Mouse (Mus musculus): ENCODE results near the gene Chd8. TPM values are rescaled to one million over a fixed set of nuclear protein-coding genes. Genes with fewer than 3 reads are reported as not detected.

The Chd8 gene
- polyA plus RNA-seq, 1 experiment from 2014 or later = 33.8 TPM

GRCm38 (mm10) chr14:52189519-52189918 lies 68.1 kb downstream of the Chd8 start:
- H3K9ac ChIP-seq (ENCODE audit: low read length) = no peak overlapping the region
- H3K27me3 ChIP-seq (ENCODE audit: control insufficient read depth, insufficient read depth, low read depth, low read length) = no peaks in the 10 kb centered on the region
- no peak overlapping the region for H3K27ac ChIP-seq (ENCODE audit: low read length)
- H3K4me3 ChIP-seq (ENCODE audit: low read length) = no peak overlapping the region
- peaks cover 2% of the 10 kb centered on the region; the same call in 1 of the 2 replicates for H3K36me3 ChIP-seq (ENCODE audit: control insufficient read depth, insufficient read depth, low read length)
- H3K4me2 ChIP-seq (ENCODE audit: low read depth, low read length) = no peak overlapping the region
- ATAC-seq (ENCODE audit: low read depth) = no peak
- no peaks in the 10 kb centered on the region for H3K4me1 ChIP-seq (replicated peaks; ENCODE audit: control insufficient read depth, insufficient read depth, low read length)
- WGBS = 66% methylated on average over 2 of the region's 2 CpGs
- H3K9me3 ChIP-seq (ENCODE audit: control insufficient read depth, low read length) = no peaks in the 10 kb centered on the region

GRCm38 (mm10) chr14:52188788-52189187 lies 68.8 kb downstream of the Chd8 start:
- Histone ChIP-seq H3K9me3 (ENCODE audit: control insufficient read depth, low read length) (no peaks in the 10 kb centered on the region), H3K36me3 (ENCODE audit: control insufficient read depth, insufficient read depth, low read length) (peaks cover 2% of the 10 kb centered on the region; the same call in 1 of the 2 replicates), H3K4me3 (ENCODE audit: low read length) (no peak overlapping the region), H3K9ac (ENCODE audit: low read length) (no peak overlapping the region), H3K27me3 (ENCODE audit: control insufficient read depth, insufficient read depth, low read depth, low read length) (no peaks in the 10 kb centered on the region), H3K27ac (ENCODE audit: low read length) (no peak overlapping the region), H3K4me2 (ENCODE audit: low read depth, low read length) (no peak overlapping the region), H3K4me1 (replicated peaks; ENCODE audit: control insufficient read depth, insufficient read depth, low read length) (no peaks in the 10 kb centered on the region)
- WGBS = 78% methylated on average over 1 of the region's 1 CpGs
- ATAC-seq (ENCODE audit: low read depth) = no peak

- Histone ChIP-seq H3K36me3 (ENCODE audit: control insufficient read depth, insufficient read depth, low read length) (peaks cover 43% of the 10 kb centered on the region), H3K9me3 (ENCODE audit: control insufficient read depth, low read length) (no peaks in the 10 kb centered on the region), H3K9ac (ENCODE audit: low read length) (no peak overlapping the region), H3K4me2 (ENCODE audit: low read depth, low read length) (no peak overlapping the region), H3K27ac (ENCODE audit: low read length) (no peak overlapping the region), H3K4me1 (replicated peaks; ENCODE audit: control insufficient read depth, insufficient read depth, low read length) (no peaks in the 10 kb centered on the region), H3K27me3 (ENCODE audit: control insufficient read depth, insufficient read depth, low read depth, low read length) (no peaks in the 10 kb centered on the region), H3K4me3 (ENCODE audit: low read length) (no peak overlapping the region)
- 89% methylated on average over 2 of the region's 2 CpGs for WGBS
- no peak for ATAC-seq (ENCODE audit: low read depth)
These were observed 91.0 kb downstream of the Chd8 start for GRCm38 (mm10) chr14:52166571-52166970.

GRCm38 (mm10) chr14:52160911-52161310 lies 96.7 kb downstream of the Chd8 start:
- no peak overlapping the region for H3K4me3 ChIP-seq (ENCODE audit: low read length)
- no peaks in the 10 kb centered on the region for H3K9me3 ChIP-seq (ENCODE audit: control insufficient read depth, low read length)
- no peak overlapping the region for H3K9ac ChIP-seq (ENCODE audit: low read length)
- no peak for ATAC-seq (ENCODE audit: low read depth)
- H3K27ac ChIP-seq (ENCODE audit: low read length) = no peak overlapping the region
- no peak overlapping the region for H3K4me2 ChIP-seq (ENCODE audit: low read depth, low read length)
- peaks cover 45% of the 10 kb centered on the region for H3K36me3 ChIP-seq (ENCODE audit: control insufficient read depth, insufficient read depth, low read length)
- no peaks in the 10 kb centered on the region for H3K4me1 ChIP-seq (replicated peaks; ENCODE audit: control insufficient read depth, insufficient read depth, low read length)
- WGBS = 75% methylated on average over 6 of the region's 6 CpGs
- no peaks in the 10 kb centered on the region for H3K27me3 ChIP-seq (ENCODE audit: control insufficient read depth, insufficient read depth, low read depth, low read length)

GRCm38 (mm10) chr14:52155008-52155407 lies 102.6 kb downstream of the Chd8 start:
- Histone ChIP-seq H3K9me3 (ENCODE audit: control insufficient read depth, low read length) (no peaks in the 10 kb centered on the region), H3K4me3 (ENCODE audit: low read length) (no peak overlapping the region)
- 76% methylated on average over 2 of the region's 2 CpGs for WGBS

GRCm38 (mm10) chr14:52152613-52153012 lies 105.0 kb downstream of the Chd8 start:
- Histone ChIP-seq H3K4me3 (ENCODE audit: low read length) (no peak overlapping the region), H3K9ac (ENCODE audit: low read length) (no peak overlapping the region), H3K27me3 (ENCODE audit: control insufficient read depth, insufficient read depth, low read depth, low read length) (no peaks in the 10 kb centered on the region), H3K36me3 (ENCODE audit: control insufficient read depth, insufficient read depth, low read length) (no peaks in the 10 kb centered on the region), H3K4me2 (ENCODE audit: low read depth, low read length) (no peak overlapping the region), H3K27ac (ENCODE audit: low read length) (no peak overlapping the region), H3K9me3 (ENCODE audit: control insufficient read depth, low read length) (no peaks in the 10 kb centered on the region), H3K4me1 (replicated peaks; ENCODE audit: control insufficient read depth, insufficient read depth, low read length) (no peaks in the 10 kb centered on the region)
- 49% methylated on average over 3 of the region's 3 CpGs for WGBS
- no peak for ATAC-seq (ENCODE audit: low read depth)

More at GRCm38 (mm10) chr14:52155008-52155407, 102.6 kb downstream of the Chd8 start:
- no peak for ATAC-seq (ENCODE audit: low read depth)
- Histone ChIP-seq H3K27me3 (ENCODE audit: control insufficient read depth, insufficient read depth, low read depth, low read length) (no peaks in the 10 kb centered on the region), H3K4me1 (replicated peaks; ENCODE audit: control insufficient read depth, insufficient read depth, low read length) (no peaks in the 10 kb centered on the region), H3K36me3 (ENCODE audit: control insufficient read depth, insufficient read depth, low read length) (peaks cover 10% of the 10 kb centered on the region), H3K9ac (ENCODE audit: low read length) (no peak overlapping the region), H3K27ac (ENCODE audit: low read length) (no peak overlapping the region), H3K4me2 (ENCODE audit: low read depth, low read length) (no peak overlapping the region)

- H3K9ac ChIP-seq (ENCODE audit: low read length) = no peak overlapping the region
- no peak overlapping the region for H3K27ac ChIP-seq (ENCODE audit: low read length)
- WGBS = 33% methylated on average over 7 of the region's 7 CpGs
- H3K4me3 ChIP-seq (ENCODE audit: low read length) = no peak overlapping the region
- H3K9me3 ChIP-seq (ENCODE audit: control insufficient read depth, low read length) = no peaks in the 10 kb centered on the region
- no peak for ATAC-seq (ENCODE audit: low read depth)
- no peak overlapping the region for H3K4me2 ChIP-seq (ENCODE audit: low read depth, low read length)
- H3K4me1 ChIP-seq (replicated peaks; ENCODE audit: control insufficient read depth, insufficient read depth, low read length) = no peaks in the 10 kb centered on the region
- no peaks in the 10 kb centered on the region for H3K27me3 ChIP-seq (ENCODE audit: control insufficient read depth, insufficient read depth, low read depth, low read length)
- H3K36me3 ChIP-seq (ENCODE audit: control insufficient read depth, insufficient read depth, low read length) = no peaks in the 10 kb centered on the region
These were observed 105.4 kb downstream of the Chd8 start for GRCm38 (mm10) chr14:52152179-52152578.

GRCm38 (mm10) chr14:52149888-52150287 lies 107.7 kb downstream of the Chd8 start:
- Histone ChIP-seq H3K27ac (ENCODE audit: low read length) (no peak overlapping the region), H3K9ac (ENCODE audit: low read length) (no peak overlapping the region), H3K4me1 (replicated peaks; ENCODE audit: control insufficient read depth, insufficient read depth, low read length) (no peaks in the 10 kb centered on the region), H3K4me2 (ENCODE audit: low read depth, low read length) (no peak overlapping the region), H3K4me3 (ENCODE audit: low read length) (no peak overlapping the region), H3K9me3 (ENCODE audit: control insufficient read depth, low read length) (no peaks in the 10 kb centered on the region), H3K36me3 (ENCODE audit: control insufficient read depth, insufficient read depth, low read length) (no peaks in the 10 kb centered on the region), H3K27me3 (ENCODE audit: control insufficient read depth, insufficient read depth, low read depth, low read length) (no peaks in the 10 kb centered on the region)
- no peak for ATAC-seq (ENCODE audit: low read depth)
- 59% methylated on average over 4 of the region's 4 CpGs for WGBS
